Mouse (Mus musculus): ENCODE results near the gene Rpl18a. TPM values are rescaled to one million over a fixed set of nuclear protein-coding genes. Genes with fewer than 3 reads are reported as not detected.
A peak's percentile ranks its signal among the peaks of the same experiment; 100 is the strongest.

The Rpl18a gene
- total RNA-seq, 1 experiment from 2014 or later = 1,826 TPM

DNA sequence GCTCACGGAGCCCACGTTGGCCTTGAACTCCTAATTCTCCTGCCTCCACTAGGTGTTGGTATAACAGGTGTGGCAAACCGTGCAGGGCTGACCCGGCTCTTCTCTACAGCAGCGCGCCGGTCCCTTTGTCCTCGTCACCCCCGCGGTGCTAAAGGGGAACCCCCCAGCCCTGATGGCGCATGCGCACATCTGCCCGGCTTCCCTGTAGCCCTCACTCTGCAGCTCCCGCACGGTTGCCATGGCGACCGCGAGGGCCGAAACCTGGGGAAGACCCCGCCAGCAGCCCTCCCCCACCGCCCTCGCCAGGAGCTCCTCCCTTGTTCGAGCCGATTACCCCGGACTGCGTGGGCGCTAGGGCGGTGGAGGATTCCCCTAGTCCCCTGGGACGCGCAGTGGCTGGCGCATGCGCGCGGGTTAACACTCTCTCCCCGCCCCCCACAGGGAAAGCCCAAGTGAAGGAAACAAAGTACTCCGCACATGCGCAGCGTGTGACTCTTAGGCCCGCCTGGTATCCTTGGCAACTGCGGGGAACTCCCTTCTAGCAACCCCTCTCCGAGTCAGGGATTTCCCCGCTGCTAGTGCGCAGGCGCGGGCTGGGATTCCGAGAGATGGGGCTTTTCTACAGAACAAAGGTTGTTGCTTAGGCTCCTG lies 31.7 kb downstream of the Rpl18a start:
- ATAC-seq (ENCODE audit: extremely low read depth, insufficient number of reproducible peaks, low FRiP score, poor library complexity, severe bottlenecking) = peak; percentile 69

DNA sequence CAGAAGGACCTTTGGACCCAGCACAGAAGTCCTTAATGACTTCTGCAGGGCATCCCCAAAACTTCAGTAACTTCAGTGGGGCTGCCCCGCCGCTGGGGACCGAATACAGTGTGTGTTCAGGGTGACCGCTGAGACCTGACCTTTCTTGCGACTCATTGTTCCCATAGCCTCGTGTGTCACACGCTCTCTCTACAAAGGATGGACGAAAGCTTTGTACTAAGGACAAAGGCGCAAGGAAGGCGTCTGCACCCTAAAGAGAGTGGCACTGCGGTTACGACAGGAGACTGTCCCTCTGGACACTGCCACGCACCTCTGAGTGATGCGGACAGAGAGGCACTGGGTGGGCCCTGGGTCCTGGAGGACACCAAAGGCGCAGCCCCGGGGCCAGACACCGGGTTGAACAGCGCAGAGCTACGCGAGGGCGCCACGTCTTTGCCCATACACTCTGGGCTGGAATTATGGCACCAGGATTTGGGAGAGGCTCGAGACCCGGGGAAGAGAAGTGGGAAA lies 32.4 kb downstream of the Rpl18a start:
- ATAC-seq (ENCODE audit: extremely low read depth, insufficient number of reproducible peaks, low FRiP score, poor library complexity, severe bottlenecking) = no peak

DNA sequence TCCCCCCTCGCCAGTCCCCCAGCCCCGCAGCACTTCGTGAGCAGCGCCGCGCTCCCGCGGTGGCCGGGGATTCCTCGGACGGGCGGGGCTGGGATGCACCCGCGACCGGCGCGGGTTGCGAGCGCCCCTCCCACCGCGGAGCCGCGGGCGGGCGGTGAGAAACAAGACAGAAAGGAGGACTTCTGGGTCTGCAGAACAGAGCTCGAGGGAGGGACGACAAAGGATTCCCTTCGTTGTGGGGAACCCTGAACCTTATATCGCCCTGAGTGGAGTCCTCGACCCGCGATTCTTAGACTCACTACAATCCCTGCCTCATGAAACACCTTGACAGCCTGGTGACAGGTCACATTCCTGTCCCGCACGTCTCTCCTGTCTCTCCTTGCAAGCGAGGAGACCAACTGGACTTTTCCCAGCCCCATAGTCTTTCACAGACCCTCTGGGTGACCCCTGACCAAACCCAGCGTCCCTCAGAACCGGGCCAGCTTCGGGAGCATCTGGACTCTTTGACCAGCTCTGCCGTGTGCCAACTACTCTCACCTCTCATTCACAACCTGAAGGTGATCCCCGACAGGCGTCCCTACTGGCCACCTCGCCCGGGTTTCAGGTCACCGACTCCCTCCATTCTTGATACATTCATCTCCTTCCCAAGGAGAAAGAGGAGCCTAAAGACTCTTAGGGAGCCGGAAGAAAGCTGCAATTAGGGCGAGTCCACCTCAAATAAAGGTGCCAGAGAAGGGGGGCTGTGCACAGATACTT lies 33.1 kb downstream of the Rpl18a start:
- ATAC-seq (ENCODE audit: extremely low read depth, insufficient number of reproducible peaks, low FRiP score, poor library complexity, severe bottlenecking) = no peak

DNA sequence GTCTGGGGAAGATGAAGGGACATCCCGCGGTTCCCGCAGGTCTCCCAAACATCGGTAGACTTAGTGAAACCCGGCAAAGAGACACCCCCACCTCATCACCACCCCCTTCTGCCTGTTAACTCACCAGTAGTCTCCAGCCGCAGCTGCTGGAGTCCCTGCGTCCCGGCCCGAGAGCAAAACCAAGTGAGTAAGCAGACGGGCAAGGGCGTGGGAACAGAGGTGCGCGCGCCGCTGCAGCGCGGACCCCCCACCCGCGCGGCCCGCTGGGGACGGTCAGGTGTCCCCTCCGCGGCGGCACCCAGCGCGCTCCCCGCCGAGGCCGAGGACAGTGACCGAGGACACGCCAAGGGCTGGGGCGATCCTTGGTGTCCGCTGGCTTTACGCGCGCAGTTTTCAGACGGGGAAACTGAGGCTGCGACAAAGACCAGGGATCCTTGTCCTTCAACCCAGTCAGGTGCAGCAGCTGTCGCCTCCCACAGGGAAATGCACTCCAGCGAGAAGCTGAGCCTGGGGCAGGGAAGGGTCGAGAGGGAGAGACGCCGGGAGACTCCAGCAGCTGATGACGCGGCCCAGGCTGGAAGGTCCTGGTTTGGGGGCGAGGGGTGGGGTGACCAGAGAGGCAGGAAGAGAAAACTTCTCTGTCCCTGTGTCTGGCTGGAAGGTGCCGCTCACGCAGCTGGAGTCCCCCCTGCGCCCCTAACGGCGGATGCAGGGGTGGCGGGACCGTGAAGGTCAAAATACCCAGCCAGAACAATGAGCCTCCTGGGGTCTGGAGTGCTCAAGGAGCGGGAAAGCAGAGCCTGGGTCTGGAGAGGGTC lies 34.2 kb downstream of the Rpl18a start, which contains the start of gene Kcnn1:
Kcnn1 (minus strand) TSS at position 435 of the 818 bp plus-strand sequence.
- no peak for ATAC-seq (ENCODE audit: extremely low read depth, insufficient number of reproducible peaks, low FRiP score, poor library complexity, severe bottlenecking)

DNA sequence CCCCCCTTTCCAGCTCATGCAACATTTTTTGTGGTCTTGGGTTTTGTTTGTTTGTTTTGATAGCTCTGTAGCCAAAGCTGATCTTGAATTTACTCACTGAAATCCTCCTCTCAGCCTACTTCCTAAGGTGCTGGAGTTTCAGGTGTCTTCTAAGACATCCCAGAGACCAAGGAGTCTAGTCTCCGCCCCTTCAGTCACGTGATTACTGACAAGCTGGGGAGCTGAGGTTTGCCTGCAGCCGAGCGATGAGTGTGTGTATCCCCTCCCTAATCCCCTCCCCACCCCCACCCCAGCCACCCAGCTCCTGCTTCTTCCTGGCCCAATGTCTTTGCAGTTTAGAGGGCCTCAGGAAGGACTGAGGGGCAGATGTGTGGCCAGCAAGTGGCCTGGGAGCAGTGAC lies 39.7 kb downstream of the Rpl18a start:
- ATAC-seq (ENCODE audit: extremely low read depth, insufficient number of reproducible peaks, low FRiP score, poor library complexity, severe bottlenecking) = no peak

DNA sequence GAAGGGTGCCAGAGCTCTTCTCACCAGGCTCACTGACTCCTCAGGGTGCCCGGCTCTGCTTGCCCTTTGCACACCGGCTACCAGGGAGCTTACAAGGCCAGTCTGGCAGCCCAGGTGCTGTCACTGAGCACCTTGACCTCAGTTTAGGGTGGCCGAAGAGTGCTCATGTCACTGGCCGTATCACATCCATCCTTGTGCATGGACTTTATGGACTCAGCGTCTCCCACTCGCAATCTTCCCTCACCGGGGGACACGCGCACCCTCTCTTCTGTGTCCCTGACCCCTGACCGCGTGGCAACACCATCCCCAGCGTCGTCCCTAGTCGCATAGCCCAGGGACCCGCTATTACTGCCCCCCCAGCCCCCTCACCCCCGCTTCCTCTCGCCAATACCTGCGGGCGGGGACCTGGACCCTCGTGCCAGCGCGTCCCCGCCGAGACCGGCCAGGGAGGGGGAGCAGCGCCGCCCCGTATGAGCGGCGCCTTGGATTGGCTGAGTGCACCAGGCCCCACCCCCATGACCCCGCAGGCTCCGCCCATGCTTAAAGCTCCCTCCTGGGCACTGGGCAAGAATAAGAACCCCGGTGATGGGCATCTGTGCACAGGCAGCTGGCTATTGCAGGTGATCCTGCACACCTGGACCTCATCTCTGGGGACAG lies 40.5 kb downstream of the Rpl18a start:
- ATAC-seq (ENCODE audit: extremely low read depth, insufficient number of reproducible peaks, low FRiP score, poor library complexity, severe bottlenecking) = no peak

DNA sequence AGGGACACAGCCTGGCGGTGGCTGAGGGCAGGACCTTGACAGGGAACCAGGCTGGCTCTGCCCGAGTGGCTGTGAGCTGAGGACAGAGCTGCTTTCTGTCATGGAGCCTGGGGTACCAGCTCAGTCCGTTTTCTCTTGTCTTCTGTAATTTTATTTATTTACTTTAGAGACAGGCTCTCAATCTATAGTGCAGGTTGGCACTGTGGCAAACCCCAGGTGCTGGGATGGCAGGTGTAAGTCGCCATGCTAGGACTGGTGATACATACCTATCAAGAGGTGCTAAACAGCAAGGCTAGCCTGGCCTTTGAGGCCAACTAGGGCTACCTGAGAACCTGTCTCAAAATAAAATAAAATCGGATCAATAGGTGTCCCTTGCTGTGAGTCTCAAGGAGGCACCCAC lies 41.2 kb downstream of the Rpl18a start:
- ATAC-seq (ENCODE audit: extremely low read depth, insufficient number of reproducible peaks, low FRiP score, poor library complexity, severe bottlenecking) = no peak

DNA sequence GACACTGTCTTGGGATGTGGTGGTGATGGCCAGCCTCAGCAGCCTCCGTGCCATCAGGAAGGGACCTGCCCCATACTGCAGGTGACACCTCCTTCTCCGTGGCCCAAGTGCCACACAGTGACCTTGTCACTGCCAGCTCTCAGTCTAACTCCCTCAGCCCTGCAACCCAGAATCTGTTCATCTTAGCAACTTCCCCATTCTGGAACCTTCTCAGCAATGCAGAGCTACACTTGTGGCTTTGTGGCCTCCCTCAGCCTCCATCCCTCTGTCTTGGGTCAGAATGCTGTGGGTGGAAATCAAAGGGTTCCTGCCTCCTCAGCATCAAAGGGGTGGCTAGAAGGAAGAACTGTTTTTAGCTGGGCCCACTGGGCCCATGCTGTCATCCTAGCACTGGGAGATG lies 43.3 kb downstream of the Rpl18a start:
- ATAC-seq (ENCODE audit: extremely low read depth, insufficient number of reproducible peaks, low FRiP score, poor library complexity, severe bottlenecking) = peak; percentile 40

DNA sequence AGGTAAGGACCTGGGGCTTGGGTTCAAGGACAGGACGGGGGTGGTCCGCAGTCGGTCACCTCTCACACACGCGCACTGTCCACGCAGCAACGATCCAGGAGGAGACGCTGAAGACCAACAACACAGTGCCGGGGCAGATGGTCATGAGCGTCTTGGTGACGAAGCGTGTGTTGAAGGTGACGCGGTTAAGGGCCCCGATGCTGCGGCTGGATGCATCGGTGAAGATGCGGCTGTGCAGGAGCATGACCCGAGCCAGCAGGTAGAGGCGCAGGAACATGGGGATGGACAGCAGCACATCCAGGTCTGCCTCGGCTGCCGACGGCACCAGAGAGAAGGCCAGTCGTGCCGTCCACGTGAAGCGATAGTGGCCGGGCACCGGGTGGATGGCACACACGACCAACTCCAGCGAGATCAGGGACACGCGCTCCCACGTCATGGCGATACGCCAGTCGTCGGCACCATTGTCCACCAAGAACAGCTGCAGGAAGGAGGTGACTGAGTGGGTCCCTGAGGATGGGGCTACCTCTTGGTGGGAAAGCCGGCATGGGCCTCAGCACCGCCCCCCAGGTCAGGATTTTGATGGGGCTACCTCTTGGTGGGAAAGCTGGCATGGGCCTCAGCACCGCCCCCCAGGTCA lies 44.5 kb downstream of the Rpl18a start:
- no peak for ATAC-seq (ENCODE audit: extremely low read depth, insufficient number of reproducible peaks, low FRiP score, poor library complexity, severe bottlenecking)

DNA sequence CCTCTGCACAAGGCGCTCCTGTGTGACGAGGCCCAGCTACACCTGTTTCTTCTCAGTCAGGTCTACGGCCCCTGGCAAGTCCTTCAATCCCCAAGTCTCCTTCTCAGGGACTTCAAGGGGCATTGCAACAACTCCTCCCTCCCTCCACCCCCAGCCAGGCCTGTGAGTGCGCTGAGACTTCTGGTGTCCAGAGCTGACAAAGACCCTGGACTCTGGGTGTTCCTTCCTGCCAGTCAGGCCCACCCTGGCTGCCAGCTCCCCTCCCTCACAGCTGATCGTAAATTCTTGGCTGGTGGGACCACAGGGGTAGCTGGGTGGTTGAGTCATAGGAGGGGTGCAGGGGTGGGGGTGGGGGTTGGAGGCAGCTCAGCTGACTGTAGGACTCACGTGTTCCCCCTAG lies 45.4 kb downstream of the Rpl18a start:
- ATAC-seq (ENCODE audit: extremely low read depth, insufficient number of reproducible peaks, low FRiP score, poor library complexity, severe bottlenecking) = no peak

DNA sequence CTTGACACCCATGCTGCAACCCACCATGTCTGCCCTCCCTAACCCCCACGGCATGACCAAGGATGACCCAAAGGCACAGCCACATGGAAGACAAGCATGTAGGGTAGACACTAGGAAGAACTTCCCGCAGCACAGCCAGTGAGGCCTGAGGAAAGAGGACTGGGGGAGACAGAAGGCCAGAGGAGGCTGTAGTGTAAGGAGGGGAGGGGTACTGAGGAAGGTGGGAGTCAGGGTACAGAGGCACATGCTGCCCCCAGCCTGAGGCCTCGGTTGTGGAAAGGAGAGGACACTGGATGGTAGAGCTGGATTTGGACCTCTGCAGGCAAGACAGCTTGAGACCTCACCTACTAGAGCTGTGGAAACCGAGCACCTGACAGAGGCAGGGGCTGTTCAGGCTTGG lies 46.3 kb downstream of the Rpl18a start:
- ATAC-seq (ENCODE audit: extremely low read depth, insufficient number of reproducible peaks, low FRiP score, poor library complexity, severe bottlenecking) = no peak

DNA sequence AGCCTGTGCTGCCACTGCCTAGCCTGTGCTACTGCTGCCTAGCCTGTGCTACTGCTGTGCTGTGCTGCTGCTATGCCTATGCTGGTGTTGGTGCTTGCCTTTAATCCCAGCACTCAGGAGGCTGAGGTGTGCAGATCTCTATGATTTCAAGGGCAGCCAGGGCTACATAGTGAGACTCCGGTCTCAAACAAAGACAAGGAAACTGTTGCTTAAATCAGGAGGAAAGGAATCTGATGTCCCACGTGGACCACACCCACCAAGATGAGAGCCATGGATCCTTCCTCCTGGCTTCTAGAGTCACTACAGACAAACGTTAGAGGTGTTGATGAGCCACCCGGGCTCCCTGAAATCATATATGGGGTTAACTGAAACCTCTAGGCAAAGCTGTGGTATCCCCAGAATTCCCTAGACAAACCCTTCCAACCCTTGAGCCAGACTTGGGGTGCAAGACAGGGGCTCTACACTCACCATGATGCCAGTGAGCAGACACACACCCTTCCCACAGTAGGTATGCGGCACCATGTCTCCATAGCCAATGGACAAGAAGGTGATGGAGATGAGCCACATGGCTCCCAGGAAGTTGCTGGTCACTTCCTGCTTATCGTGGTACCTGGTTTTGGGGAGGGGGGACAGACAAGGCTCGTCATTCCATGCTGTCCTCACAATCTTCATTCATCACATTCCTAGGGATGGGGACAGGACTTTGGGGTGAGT lies 46.9 kb downstream of the Rpl18a start:
- ATAC-seq (ENCODE audit: extremely low read depth, insufficient number of reproducible peaks, low FRiP score, poor library complexity, severe bottlenecking) = no peak

DNA sequence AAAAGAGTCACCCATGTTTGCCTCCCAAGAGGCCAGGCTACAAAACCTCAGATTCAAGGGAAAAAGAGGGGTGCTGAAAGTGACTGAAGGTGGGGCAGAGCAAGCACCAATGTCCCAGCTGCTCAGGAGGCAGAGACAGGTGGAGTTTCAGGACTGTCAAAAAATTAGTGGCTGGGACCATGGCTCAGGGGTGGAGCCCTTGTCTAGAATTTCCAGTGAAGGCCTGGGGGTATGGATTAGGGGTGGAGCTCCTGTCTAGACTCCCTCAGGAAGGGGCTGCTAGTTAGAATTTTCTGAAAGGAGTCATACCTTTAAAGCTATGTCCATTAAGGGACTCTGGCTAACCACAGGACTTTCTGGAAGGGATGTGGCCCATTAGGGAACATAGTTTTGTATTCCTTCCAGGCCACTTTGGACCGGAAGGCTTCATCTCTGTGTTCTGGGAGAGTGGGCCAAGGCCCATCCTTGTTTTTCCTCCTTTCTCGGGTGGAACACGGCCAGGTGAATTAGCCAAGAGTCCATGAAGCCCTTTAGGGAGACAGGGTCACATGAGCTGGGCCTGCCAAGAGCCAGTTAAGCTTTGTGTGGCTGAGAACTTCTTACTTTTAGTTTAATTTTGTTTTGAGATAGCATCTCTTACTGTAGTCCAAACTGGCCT lies 47.8 kb downstream of the Rpl18a start:
- ATAC-seq (ENCODE audit: extremely low read depth, insufficient number of reproducible peaks, low FRiP score, poor library complexity, severe bottlenecking) = no peak

DNA sequence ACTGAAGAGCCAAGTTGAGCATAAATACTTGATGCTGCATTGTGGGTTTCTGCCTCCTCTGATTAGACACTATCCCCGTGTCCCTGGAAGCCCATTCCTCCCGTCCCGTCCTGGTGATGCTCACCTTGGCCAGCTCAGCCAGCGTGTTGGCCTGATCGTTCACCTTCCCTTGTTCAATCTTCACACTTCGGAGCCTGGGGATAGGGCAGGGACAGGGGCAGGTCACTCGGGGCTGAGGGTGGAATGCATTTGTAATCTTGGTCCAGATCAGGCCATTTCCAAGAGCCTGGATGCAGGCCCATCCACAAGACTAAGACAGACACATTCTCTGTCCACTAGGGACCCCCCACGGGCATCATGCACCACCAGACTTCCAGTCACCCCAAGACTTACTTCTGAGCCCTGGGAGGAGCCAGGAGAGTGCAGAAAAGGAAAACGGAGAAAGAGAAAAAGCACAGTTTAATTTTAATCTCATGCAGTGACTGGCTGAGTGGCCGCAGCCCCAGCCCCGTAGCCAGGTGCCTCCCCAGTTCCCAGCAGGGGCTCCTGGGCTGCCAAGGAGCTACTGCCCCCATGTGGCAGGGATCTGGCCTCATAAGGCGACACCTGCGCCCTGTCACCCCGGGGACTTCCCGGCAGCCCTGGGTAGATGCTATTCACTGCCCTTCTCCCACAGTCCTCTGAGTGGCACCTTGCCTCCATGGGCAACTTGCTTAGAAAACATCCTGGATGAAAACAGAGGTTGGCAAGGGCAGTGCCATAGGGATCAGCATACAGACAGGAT lies 50.6 kb downstream of the Rpl18a start:
- no peak for ATAC-seq (ENCODE audit: extremely low read depth, insufficient number of reproducible peaks, low FRiP score, poor library complexity, severe bottlenecking)

DNA sequence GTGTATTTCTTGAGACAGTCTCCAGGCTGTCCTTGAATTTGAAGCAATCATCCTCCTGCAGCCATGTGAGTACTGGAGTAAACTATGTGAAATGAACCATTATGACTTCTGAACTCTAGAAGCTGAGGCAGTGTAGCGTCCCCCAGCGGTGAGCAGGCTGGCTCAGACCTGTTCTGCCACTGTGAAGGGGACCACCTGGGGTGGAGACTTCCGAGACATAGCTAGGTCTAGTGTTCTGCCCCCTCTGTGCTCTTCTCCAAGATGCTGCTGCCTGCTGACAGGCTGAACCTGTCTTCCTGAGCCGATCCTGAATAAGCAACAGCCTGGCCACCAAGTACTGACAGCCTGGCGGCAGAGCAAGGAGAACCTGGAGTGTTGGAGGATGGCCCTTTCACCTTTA lies 52.1 kb downstream of the Rpl18a start:
- ATAC-seq (ENCODE audit: extremely low read depth, insufficient number of reproducible peaks, low FRiP score, poor library complexity, severe bottlenecking) = no peak
